Mouse (Mus musculus): Measurements from ENCODE around the gene Gm10406. TPM values are rescaled to one million over a fixed set of nuclear protein-coding genes. Genes with fewer than 3 reads are reported as not detected.
"Not testable (repeated sequence)": the region's sequence is repeated elsewhere in the genome, so short reads cannot be mapped to it uniquely, and the experiment has no call there.

Gene Gm10406
- not detected in 2 replicates for total RNA-seq (2017)

DNA sequence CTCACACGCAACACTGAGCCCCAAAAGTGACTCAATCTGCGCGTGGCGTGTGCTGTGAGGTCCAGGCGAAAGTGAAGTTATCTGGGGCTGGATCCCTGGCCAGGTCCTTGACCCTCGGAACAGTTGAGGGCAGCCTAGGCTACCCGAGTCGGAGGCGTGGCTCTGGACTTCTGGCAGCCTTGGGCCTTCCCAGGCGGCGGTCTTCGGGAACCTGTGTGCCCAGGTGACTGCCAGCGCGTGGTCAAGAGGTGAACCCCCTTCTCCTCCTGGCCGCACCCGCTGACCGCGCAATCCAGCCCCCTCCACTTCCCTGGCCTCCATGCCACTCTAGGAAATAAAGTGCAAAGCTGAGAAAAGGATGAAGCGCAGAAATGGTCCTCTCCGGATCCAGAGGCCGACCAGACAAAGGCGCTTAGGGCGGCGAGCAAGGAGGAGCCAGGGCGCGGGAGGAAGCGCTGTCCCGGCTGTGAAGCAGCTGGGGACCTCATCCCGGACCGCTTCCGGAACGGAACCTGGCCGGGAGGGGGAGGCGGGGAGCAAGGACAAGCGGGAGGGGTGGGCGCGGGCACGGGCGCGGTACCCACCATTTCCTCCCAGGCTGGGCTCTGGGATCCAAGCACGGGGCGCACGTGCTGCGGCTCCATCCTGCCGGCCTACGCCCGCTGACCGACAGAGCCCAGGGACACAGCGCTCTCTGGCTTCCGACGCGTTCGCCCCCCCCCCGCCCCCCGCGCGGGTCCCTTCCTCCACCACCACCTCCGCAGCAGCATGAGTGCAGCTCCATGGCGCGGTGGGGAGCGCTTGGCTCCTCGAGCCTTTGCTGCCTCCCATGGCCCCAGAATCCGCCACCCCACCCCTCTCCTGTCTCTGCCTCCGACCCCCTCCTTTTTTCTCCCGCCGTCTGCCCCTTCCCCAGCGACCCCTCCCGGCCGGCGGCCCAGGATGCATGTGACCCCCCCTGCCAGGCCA is at the start of gene Gm10406:
TSS of gene Gm10406 (minus strand) at position 669 of the 969 bp plus-strand sequence.
- ATAC-seq (ENCODE audit: extremely low read depth, insufficient number of reproducible peaks, low FRiP score, poor library complexity, severe bottlenecking) = not testable (repeated sequence)

DNA sequence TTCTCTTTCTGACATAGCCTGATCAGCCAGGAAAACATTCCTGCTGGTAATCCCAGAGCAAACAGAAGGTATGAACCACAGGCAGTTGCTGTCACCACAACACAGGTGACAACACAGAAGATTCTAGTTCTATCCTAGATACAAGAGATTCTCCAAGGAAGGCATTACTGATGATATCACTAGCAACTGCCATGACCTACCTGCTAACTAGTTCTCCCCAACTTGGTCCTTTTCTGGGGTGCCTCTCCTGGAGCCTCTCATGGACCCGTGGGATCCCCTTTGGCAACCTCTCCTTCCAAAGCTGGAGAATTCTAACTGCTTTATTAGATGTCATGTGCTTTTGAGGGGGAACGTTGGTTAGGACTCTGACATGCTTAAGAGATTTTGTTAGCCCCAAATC is 17.6 kb upstream of the Gm10406 start, which contains the start of gene Gm3685:
TSS of gene Gm3685 (minus strand) at position 101 of the 400 bp plus-strand sequence.
- ATAC-seq (ENCODE audit: extremely low read depth, insufficient number of reproducible peaks, low FRiP score, poor library complexity, severe bottlenecking) = not testable (repeated sequence)

DNA sequence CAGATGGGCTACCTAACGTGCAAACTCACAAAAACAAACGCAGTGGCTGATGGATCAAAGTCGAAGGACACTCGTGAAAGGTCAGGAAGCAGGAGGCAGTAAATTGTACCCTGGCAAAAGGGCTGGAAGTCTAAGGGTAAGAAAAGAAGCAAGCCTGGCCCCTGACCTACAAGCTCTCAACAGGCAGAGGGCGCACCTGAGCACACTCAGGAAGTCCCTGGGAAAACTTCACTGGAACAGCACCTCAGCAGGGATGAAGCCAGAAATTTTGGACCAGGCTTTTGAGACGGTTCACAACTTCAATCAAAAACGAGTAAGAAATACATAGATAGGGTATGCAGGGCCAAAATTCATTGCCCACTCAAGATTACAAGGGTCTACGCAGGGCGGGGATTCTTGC is 975 bp downstream of the Gm10406 start:
- ATAC-seq (ENCODE audit: extremely low read depth, insufficient number of reproducible peaks, low FRiP score, poor library complexity, severe bottlenecking) = not testable (repeated sequence)

DNA sequence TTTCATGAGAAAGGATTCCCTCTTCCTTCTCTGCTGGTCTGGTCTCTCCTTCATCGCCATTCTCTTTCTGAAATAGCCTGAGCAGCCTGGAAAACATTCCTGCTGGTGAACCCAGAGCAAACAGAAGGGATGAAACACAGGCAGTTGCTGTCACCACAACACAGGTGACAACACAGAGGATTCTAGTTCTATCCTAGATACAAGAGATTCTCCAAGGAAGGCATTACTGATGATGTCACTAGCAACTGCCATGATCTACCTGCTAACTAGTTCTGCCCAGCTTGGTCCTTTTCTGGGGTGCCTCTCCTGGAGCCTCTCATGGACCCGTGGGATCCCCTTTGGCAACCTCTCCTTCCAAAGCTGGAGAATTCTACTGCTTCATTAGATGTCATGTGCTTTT is 53.5 kb downstream of the Gm10406 start, which contains the start of gene Gm6356:
TSS of gene Gm6356 (minus strand) at position 101 of the 400 bp plus-strand sequence.
- ATAC-seq (ENCODE audit: extremely low read depth, insufficient number of reproducible peaks, low FRiP score, poor library complexity, severe bottlenecking) = not testable (repeated sequence)

Other genes with a start within 250 kb of the Gm10406 start
- not detected in 2 replicates for gene Gm3642, start 187.1 kb downstream of the Gm10406 start, total RNA-seq (2017)
- not detected in 2 replicates for gene Gm3667, start 137.5 kb downstream of the Gm10406 start, total RNA-seq (2017)
- not detected in 2 replicates for gene Gm6356, start 53.6 kb downstream of the Gm10406 start, total RNA-seq (2017)
- not detected in 2 replicates for gene Gm3685, start 17.5 kb upstream of the Gm10406 start, total RNA-seq (2017)
- gene Gm3696, start 73.2 kb upstream of the Gm10406 start, total RNA-seq (2017) = not detected in 2 replicates
- not detected in 2 replicates for gene Gm6676, start 98.0 kb upstream of the Gm10406 start, total RNA-seq (2017)
- gene Gm3512, start 147.1 kb upstream of the Gm10406 start, total RNA-seq (2017) = 0.23 TPM in 1 of 2 replicates, not detected in the other
- gene Gm16434, start 167.1 kb upstream of the Gm10406 start, total RNA-seq (2017) = not detected in 2 replicates
- not detected in 2 replicates for gene Gm3727, start 237.3 kb upstream of the Gm10406 start, total RNA-seq (2017)